ENCODE assay signal across 19 mouse cellular contexts in the genomic region with DNA sequence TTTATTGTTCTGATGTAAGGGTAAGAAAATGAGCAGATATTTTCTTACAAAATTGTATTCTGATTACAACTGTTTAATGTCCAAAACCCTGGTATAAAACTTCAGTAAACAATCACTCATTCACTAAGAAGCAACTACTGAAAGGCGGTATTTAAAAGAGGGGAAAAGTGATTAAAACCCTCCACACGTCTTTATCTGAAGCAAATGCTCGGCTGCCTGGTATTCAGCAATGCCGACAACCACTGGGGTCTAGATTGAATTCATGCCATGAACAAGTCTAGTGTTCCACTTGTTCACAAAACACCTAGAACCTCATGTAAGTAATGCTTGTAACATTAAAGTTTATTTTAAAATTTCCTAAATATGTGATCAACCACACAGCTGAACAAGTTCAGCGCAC.
A peak's percentile ranks its signal among the peaks of the same experiment; 100 is the strongest.
DNase-seq lines count a peak whose midpoint lies in the region; ATAC-seq and TF ChIP-seq lines count a peak whose summit lies in the region.
"Had no signal": no experiment of that assay in that cellular context is flagged by ENCODE, and none has a peak within 500 bp of the region (broad histone marks: within the 10 kb centered on the region; RNA-seq: fewer than 3 reads in every experiment).

No protein-coding gene starts in this region.

- no peak for TF ChIP-seq CTCF in left cerebral cortex, adult 2 months (IDR thresholded peaks at IDR 0.05)
- TF ChIP-seq CTCF in embryonic fibroblast, embryonic 13.5 days (IDR thresholded peaks at IDR 0.05; ENCODE audit: borderline replicate concordance, insufficient read depth, low read length), result no peak

- H3K27me3 ChIP-seq in forebrain, embryonic 12.5 days, result no peaks in the 10 kb centered on the region
- no peaks in the 10 kb centered on the region for H3K27me3 ChIP-seq in forebrain, embryonic 16.5 days (replicated peaks; ENCODE audit: control insufficient read depth, insufficient read depth, low read length)
- H3K27me3 ChIP-seq in hindbrain, embryonic 12.5 days, result no peaks in the 10 kb centered on the region
- H3K27me3 ChIP-seq: hindbrain, embryonic 13.5 days; intestine, embryonic 15.5 days had no signal

- H3K9ac ChIP-seq in forebrain, embryonic 12.5 days, result no peak overlapping the region
- no peak overlapping the region for H3K9ac ChIP-seq in forebrain, embryonic 16.5 days (replicated peaks; ENCODE audit: low read depth, low read length)
- no peak overlapping the region for H3K9ac ChIP-seq in hindbrain, embryonic 12.5 days
- H3K9ac ChIP-seq: hindbrain, embryonic 13.5 days; intestine, embryonic 15.5 days had no signal

- peaks cover 35% of the 10 kb centered on the region for H3K4me1 ChIP-seq in embryonic fibroblast, embryonic 13.5 days (ENCODE audit: control insufficient read depth, insufficient read depth, low read length)
- H3K4me1 ChIP-seq in forebrain, embryonic 12.5 days, result peaks cover 42% of the 10 kb centered on the region
- H3K4me1 ChIP-seq in forebrain, embryonic 16.5 days (replicated peaks; ENCODE audit: control insufficient read depth, insufficient read depth, low read length), result peaks cover 39% of the 10 kb centered on the region
- peaks cover 19% of the 10 kb centered on the region for H3K4me1 ChIP-seq in hindbrain, embryonic 12.5 days

- DNase-seq in left cerebral cortex, adult 2 months (ENCODE audit: extremely low spot score in 1 of 2, low spot score in 2 of 2), result no peak
- DNase-seq in left cerebral cortex, postnatal 25 days (ENCODE audit: low spot score in 2 of 2), result no peak
- no peak for DNase-seq in cerebellum, postnatal 25 days
- DNase-seq: adrenal gland, adult 2 months; cerebellum, adult 11-12 months; cerebellum, adult 9-10 months; heart, adult 18-20 months; heart, postnatal 10 days; heart, postnatal 4 days; kidney, adult 18-20 months had no signal

- H3K27ac ChIP-seq in left cerebral cortex, adult 2 months, result peak overlapping the region; percentile 38; the same call in 1 of the 2 replicates
- peak overlapping the region; percentile 21; the same call in 1 of the 2 replicates for H3K27ac ChIP-seq in embryonic fibroblast, embryonic 13.5 days (ENCODE audit: insufficient read depth, low read length)
- H3K27ac ChIP-seq in forebrain, embryonic 12.5 days, result peak overlapping the region; percentile 54
- 0 out of 2 replicates have a peak overlapping the region, but pooled peaks have one; percentile 12 for H3K27ac ChIP-seq in forebrain, embryonic 16.5 days (ENCODE audit: low read length)
- H3K27ac ChIP-seq in hindbrain, embryonic 12.5 days, result no peak overlapping the region
- H3K27ac ChIP-seq: embryonic facial prominence, embryonic 10.5 days; intestine, embryonic 15.5 days had no signal

- H3K4me2 ChIP-seq in forebrain, embryonic 12.5 days, result no peak overlapping the region
- H3K4me2 ChIP-seq in forebrain, embryonic 16.5 days (ENCODE audit: low read length), result no peak overlapping the region
- no peak overlapping the region for H3K4me2 ChIP-seq in hindbrain, embryonic 12.5 days (replicated peaks)
- H3K4me2 ChIP-seq: hindbrain, embryonic 13.5 days; intestine, embryonic 15.5 days had no signal

- 48% methylated on average over 5 of the region's 5 CpGs for WGBS in forebrain, embryonic 12.5 days
- WGBS in forebrain, embryonic 16.5 days, result 35% methylated on average over 5 of the region's 5 CpGs
- whole genome bisulfite sequencing in hindbrain, embryonic 12.5 days, result 74% methylated on average over 5 of the region's 5 CpGs

- H3K36me3 ChIP-seq in forebrain, embryonic 12.5 days (replicated peaks), result no peaks in the 10 kb centered on the region
- no peaks in the 10 kb centered on the region for H3K36me3 ChIP-seq in forebrain, embryonic 16.5 days (ENCODE audit: control insufficient read depth, insufficient read depth)
- no peaks in the 10 kb centered on the region for H3K36me3 ChIP-seq in hindbrain, embryonic 12.5 days
- H3K36me3 ChIP-seq: embryonic facial prominence, embryonic 10.5 days; heart, embryonic 10.5 days; hindbrain, embryonic 13.5 days; intestine, embryonic 15.5 days had no signal

- intact Hi-C loops in left cerebral cortex, adult 2 months (cut with DNase I), result no loop called here
- intact Hi-C loops in left cerebral cortex, postnatal 25 days (cut with DNase I), result no loop called here

- H3K4me3 ChIP-seq in left cerebral cortex, adult 2 months, result no peak overlapping the region
- no peak overlapping the region for H3K4me3 ChIP-seq in embryonic fibroblast, embryonic 13.5 days (ENCODE audit: insufficient read depth, low read length)
- no peak overlapping the region for H3K4me3 ChIP-seq in forebrain, embryonic 12.5 days (replicated peaks)
- no peak overlapping the region for H3K4me3 ChIP-seq in forebrain, embryonic 16.5 days (replicated peaks; ENCODE audit: low read length)
- H3K4me3 ChIP-seq in hindbrain, embryonic 12.5 days, result no peak overlapping the region
- H3K4me3 ChIP-seq: embryonic facial prominence, embryonic 10.5 days; erythroblast, embryonic 14.5 days; heart, embryonic 10.5 days; hindbrain, embryonic 13.5 days; intestine, embryonic 15.5 days had no signal

- no peaks in the 10 kb centered on the region for H3K9me3 ChIP-seq in forebrain, embryonic 12.5 days
- no peaks in the 10 kb centered on the region for H3K9me3 ChIP-seq in forebrain, embryonic 16.5 days (ENCODE audit: control insufficient read depth, low read length)
- H3K9me3 ChIP-seq in hindbrain, embryonic 12.5 days (replicated peaks), result no peaks in the 10 kb centered on the region
- H3K9me3 ChIP-seq: embryonic facial prominence, embryonic 10.5 days; heart, embryonic 10.5 days; hindbrain, embryonic 13.5 days; intestine, embryonic 15.5 days had no signal

- TF ChIP-seq POLR2A in embryonic fibroblast, embryonic 13.5 days (IDR thresholded peaks at IDR 0.05; ENCODE audit: low read depth, low read length), result no peak

- no peak for ATAC-seq in forebrain, embryonic 12.5 days (ENCODE audit: low FRiP score)
- no peak for ATAC-seq in forebrain, embryonic 16.5 days
- no peak for ATAC-seq in hindbrain, embryonic 12.5 days (ENCODE audit: low FRiP score)
- ATAC-seq: intestine, embryonic 15.5 days had no signal
